Mouse (Mus musculus): ENCODE data around the gene Vmn1r17. TPM values are rescaled to one million over a fixed set of nuclear protein-coding genes. Genes with fewer than 3 reads are reported as not detected.
"Not testable (repeated sequence)": the region's sequence is repeated elsewhere in the genome, so short reads cannot be mapped to it uniquely, and the experiment has no call there.

Gene Vmn1r17
- not detected in 2 replicates for polyA plus RNA-seq (2012; ENCODE audit: insufficient read depth, insufficient read length, low replicate concordance, missing spikeins)

DNA sequence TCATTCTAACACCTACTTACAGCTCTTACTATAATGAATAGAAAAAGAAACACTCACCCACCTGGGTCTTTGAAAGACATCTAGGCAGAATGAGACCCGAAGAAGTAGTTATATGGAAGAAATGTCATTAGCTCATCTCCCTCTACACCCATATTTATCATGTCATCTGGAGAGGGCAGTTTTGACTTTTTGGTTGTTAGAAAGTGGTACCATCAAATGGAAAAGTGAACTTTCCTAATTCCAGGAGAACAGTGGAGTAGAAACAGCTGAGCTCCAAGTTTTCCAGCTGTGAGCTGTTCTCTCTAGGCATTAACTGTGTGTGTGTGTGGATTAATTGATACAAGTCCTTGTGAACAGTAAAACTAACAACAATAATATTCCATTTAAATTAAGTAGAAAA lies at the start of gene Vmn1r17:
TSS of gene Vmn1r17 (minus strand) at position 101 of the 400 bp plus-strand sequence.
- no peak within 1 kb of the TSS for H3K4me3 ChIP-seq (ENCODE audit: insufficient read depth, low read depth, low read length)
- H3K4me1 ChIP-seq (ENCODE audit: control insufficient read depth, insufficient read depth, low read length): no peaks in the 10 kb centered on the region
- H3K27ac ChIP-seq (ENCODE audit: insufficient read depth, low read depth, low read length): no peak within 1 kb of the TSS
- TF ChIP-seq CTCF (IDR thresholded peaks at IDR 0.05; ENCODE audit: insufficient read depth, low read depth, low read length) (no peak), POLR2A (IDR thresholded peaks at IDR 0.05; ENCODE audit: insufficient read depth, low read depth, low read length) (no peak)
- 92% methylated on average over 1 of the region's 1 CpGs for WGBS

DNA sequence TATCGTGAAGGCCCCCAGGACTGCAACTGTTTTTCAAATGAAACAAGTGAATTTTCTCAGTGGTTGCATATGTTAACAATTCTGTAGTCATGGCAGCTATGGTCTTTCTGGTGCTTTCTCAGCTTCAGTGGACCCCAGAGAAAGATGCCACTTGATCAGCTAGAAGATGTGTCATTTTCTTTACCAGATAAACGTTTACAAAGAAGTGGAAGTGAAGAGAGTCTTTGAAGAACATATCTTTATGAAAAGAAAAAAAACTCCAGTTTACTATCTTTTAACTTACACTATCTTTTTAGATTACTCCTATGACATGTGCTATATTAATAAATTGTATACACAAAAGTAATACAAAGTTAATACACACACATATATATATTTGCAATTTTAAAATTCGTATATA lies 40.0 kb upstream of the Vmn1r17 start, which contains the start of gene Vmn1r19:
TSS of gene Vmn1r19 (plus strand) at position 301 of the 400 bp plus-strand sequence.
- H3K4me3 ChIP-seq (ENCODE audit: insufficient read depth, low read depth, low read length); H3K4me1 ChIP-seq (ENCODE audit: control insufficient read depth, insufficient read depth, low read length); H3K27ac ChIP-seq (ENCODE audit: insufficient read depth, low read depth, low read length): not testable (repeated sequence)
- WGBS: 69% methylated on average over 3 of the region's 3 CpGs

- H3K4me1 ChIP-seq (ENCODE audit: control insufficient read depth, insufficient read depth, low read length): no peaks in the 10 kb centered on the region
- no peak within 1 kb of the TSS for H3K4me3 ChIP-seq (ENCODE audit: insufficient read depth, low read depth, low read length)
- no peak within 1 kb of the TSS for H3K27ac ChIP-seq (ENCODE audit: insufficient read depth, low read depth, low read length)
- TF ChIP-seq POLR2A (IDR thresholded peaks at IDR 0.05; ENCODE audit: insufficient read depth, low read depth, low read length) (no peak), CTCF (IDR thresholded peaks at IDR 0.05; ENCODE audit: insufficient read depth, low read depth, low read length) (no peak)
These were observed 32.2 kb upstream of the Vmn1r17 start, which contains the start of gene Vmn1r18 for GRCm38 (mm10) chr6:57395683-57396082. Vmn1r18 (minus strand) TSS chr6:57395783.

GRCm38 (mm10) chr6:57367496-57367895 lies 4.0 kb upstream of the Vmn1r17 start:
- Histone ChIP-seq H3K4me1 (ENCODE audit: control insufficient read depth, insufficient read depth, low read length) (no peaks in the 10 kb centered on the region), H3K4me3 (ENCODE audit: insufficient read depth, low read depth, low read length) (no peak overlapping the region), H3K27ac (ENCODE audit: insufficient read depth, low read depth, low read length) (no peak overlapping the region)
- TF ChIP-seq CTCF (IDR thresholded peaks at IDR 0.05; ENCODE audit: insufficient read depth, low read depth, low read length): no peak
- 71% methylated on average over 1 of the region's 1 CpGs for WGBS

DNA sequence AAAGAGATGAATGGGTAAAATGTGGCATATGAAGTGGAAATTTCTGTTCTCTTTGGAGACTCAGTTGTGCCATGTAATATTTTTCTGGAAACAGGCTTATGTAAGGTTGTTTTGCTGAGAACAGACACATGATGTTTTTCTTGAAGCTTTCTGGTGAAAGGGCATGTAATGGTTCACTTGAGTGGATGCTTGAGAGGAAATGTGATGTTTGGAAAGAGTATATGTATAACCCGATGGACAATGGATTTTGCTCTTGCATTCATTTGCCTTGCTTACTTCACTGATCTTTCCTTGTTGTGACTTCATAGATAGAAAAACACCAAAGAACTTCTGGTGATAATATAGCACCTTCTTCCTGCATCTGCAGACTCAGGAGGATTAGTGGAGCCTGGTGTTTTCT lies 2.3 kb upstream of the Vmn1r17 start:
- H3K27ac ChIP-seq (ENCODE audit: insufficient read depth, low read depth, low read length); H3K4me3 ChIP-seq (ENCODE audit: insufficient read depth, low read depth, low read length); H3K4me1 ChIP-seq (ENCODE audit: control insufficient read depth, insufficient read depth, low read length): not testable (repeated sequence)
- 90% methylated on average over 1 of the region's 1 CpGs for WGBS

- TF ChIP-seq POLR2A (IDR thresholded peaks at IDR 0.05; ENCODE audit: insufficient read depth, low read depth, low read length) (no peak), CTCF (IDR thresholded peaks at IDR 0.05; ENCODE audit: insufficient read depth, low read depth, low read length) (no peak)
- Histone ChIP-seq H3K4me1 (ENCODE audit: control insufficient read depth, insufficient read depth, low read length) (no peaks in the 10 kb centered on the region), H3K4me3 (ENCODE audit: insufficient read depth, low read depth, low read length) (no peak overlapping the region), H3K27ac (ENCODE audit: insufficient read depth, low read depth, low read length) (no peak overlapping the region)
- WGBS: 35% methylated on average over 2 of the region's 2 CpGs
These were observed 6.7 kb downstream of the Vmn1r17 start for GRCm38 (mm10) chr6:57356864-57357263.

DNA sequence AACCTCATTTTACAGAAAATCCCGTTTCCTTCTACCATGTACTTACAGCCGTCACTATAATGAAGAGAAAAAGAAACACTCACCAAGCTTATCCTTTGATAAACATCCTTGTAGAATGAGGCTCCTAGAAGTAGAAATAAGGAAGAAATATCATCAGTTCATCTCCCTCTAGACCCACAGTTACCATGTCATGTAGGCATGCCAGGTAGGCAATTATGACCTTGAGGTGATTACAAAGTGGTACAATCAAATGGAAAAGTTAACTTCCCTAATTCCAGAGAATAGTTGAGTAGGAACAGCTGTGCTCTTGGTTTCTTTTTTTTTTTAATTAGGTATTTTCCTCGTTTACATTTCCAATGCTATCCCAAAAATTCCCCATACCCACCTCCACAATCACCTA lies 34.1 kb downstream of the Vmn1r17 start, which contains the start of gene Vmn1r16:
TSS of gene Vmn1r16 (minus strand) at position 101 of the 400 bp plus-strand sequence.
- H3K4me1 ChIP-seq (ENCODE audit: control insufficient read depth, insufficient read depth, low read length): no peaks in the 10 kb centered on the region
- WGBS: 74% methylated on average over 3 of the region's 3 CpGs
- H3K27ac ChIP-seq (ENCODE audit: insufficient read depth, low read depth, low read length): no peak within 1 kb of the TSS
- H3K4me3 ChIP-seq (ENCODE audit: insufficient read depth, low read depth, low read length): no peak within 1 kb of the TSS
- TF ChIP-seq POLR2A (IDR thresholded peaks at IDR 0.05; ENCODE audit: insufficient read depth, low read depth, low read length): no peak
- no peak for TF ChIP-seq CTCF (IDR thresholded peaks at IDR 0.05; ENCODE audit: insufficient read depth, low read depth, low read length)

DNA sequence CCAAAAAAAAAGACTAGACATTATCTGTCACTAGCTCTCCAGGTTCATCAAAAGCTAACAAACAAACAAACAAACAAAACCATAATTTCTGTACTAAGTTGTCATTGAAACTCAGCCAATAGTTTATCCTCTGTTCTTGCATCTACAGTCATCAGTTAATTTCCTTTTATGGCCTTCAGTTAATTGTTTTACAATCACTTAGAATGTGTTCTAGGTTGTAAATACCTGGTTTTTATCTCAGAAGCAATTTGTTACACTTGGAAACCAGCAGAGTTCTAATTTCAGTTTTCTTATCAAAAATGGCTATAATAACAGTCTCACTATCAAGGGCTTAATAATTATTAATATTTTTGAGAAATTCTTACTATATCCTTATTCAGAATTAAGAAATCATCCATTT lies 37.4 kb downstream of the Vmn1r17 start:
- no peaks in the 10 kb centered on the region for H3K4me1 ChIP-seq (ENCODE audit: control insufficient read depth, insufficient read depth, low read length)
- H3K4me3 ChIP-seq (ENCODE audit: insufficient read depth, low read depth, low read length): no peak overlapping the region
- no peak overlapping the region for H3K27ac ChIP-seq (ENCODE audit: insufficient read depth, low read depth, low read length)
- no peak for TF ChIP-seq CTCF (IDR thresholded peaks at IDR 0.05; ENCODE audit: insufficient read depth, low read depth, low read length)
- no peak for TF ChIP-seq POLR2A (IDR thresholded peaks at IDR 0.05; ENCODE audit: insufficient read depth, low read depth, low read length)

Other genes with a start within 250 kb of the Vmn1r17 start
- not detected in 2 replicates for gene Vmn1r11, start 230.3 kb downstream of the Vmn1r17 start, polyA plus RNA-seq (2012; ENCODE audit: insufficient read depth, insufficient read length, low replicate concordance, missing spikeins)
- not detected in 2 replicates for gene Vmn1r12, start 206.8 kb downstream of the Vmn1r17 start, polyA plus RNA-seq (2012; ENCODE audit: insufficient read depth, insufficient read length, low replicate concordance, missing spikeins)
- gene Vmn1r13, start 160.4 kb downstream of the Vmn1r17 start, polyA plus RNA-seq (2012; ENCODE audit: insufficient read depth, insufficient read length, low replicate concordance, missing spikeins): not detected in 2 replicates
- not detected in 2 replicates for gene Vmn1r14, start 132.0 kb downstream of the Vmn1r17 start, polyA plus RNA-seq (2012; ENCODE audit: insufficient read depth, insufficient read length, low replicate concordance, missing spikeins)
- gene Vmn1r15, start 105.8 kb downstream of the Vmn1r17 start, polyA plus RNA-seq (2012; ENCODE audit: insufficient read depth, insufficient read length, low replicate concordance, missing spikeins): not detected in 2 replicates
- gene Vmn1r16, start 34.2 kb downstream of the Vmn1r17 start, polyA plus RNA-seq (2012; ENCODE audit: insufficient read depth, insufficient read length, low replicate concordance, missing spikeins): not detected in 2 replicates
- gene Vmn1r18, start 32.1 kb upstream of the Vmn1r17 start, polyA plus RNA-seq (2012; ENCODE audit: insufficient read depth, insufficient read length, low replicate concordance, missing spikeins): not detected in 2 replicates
- gene Vmn1r19, start 40.1 kb upstream of the Vmn1r17 start, polyA plus RNA-seq (2012; ENCODE audit: insufficient read depth, insufficient read length, low replicate concordance, missing spikeins): not detected in 2 replicates
- not detected in 2 replicates for gene Vmn1r20, start 65.2 kb upstream of the Vmn1r17 start, polyA plus RNA-seq (2012; ENCODE audit: insufficient read depth, insufficient read length, low replicate concordance, missing spikeins)
- not detected in 2 replicates for gene Ppm1k, start 171.7 kb upstream of the Vmn1r17 start, polyA plus RNA-seq (2012; ENCODE audit: insufficient read depth, insufficient read length, low replicate concordance, missing spikeins)
- not detected in 2 replicates for gene Herc6, start 217.3 kb upstream of the Vmn1r17 start, polyA plus RNA-seq (2012; ENCODE audit: insufficient read depth, insufficient read length, low replicate concordance, missing spikeins)